In the genomic region with DNA sequence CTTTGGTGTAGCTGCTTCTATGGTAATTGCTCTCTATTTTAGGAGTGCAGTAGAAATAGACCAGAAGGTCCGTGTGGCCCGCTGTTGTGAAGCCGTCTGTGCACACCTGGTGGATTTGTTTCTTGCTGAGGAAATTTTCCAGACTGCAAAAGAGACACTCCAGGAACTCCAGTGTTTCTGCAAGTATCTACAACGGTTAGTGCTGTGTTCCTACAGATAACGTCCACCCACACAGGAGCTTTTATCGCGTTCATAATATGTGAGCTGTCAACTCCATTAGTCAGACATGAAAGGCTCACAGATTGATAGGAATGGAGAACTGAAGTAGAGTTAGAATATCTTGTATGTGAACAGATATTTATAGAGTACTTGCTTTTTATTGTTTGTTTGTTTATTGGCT, we compare ENCODE assay signal across 23 mouse cellular contexts. TPM values are rescaled to one million over a fixed set of nuclear protein-coding genes. Genes with fewer than 3 reads are reported as not detected.
DNase-seq lines count a peak whose midpoint lies in the region; TF ChIP-seq lines count a peak whose summit lies in the region.
"Had no signal": no experiment of that assay in that cellular context is flagged by ENCODE, and none has a peak within 500 bp of the region (broad histone marks: within the 10 kb centered on the region; RNA-seq: fewer than 3 reads in every experiment).

No protein-coding gene starts in this region.

- 47% methylated on average over 7 of the region's 7 CpGs for WGBS in heart, adult 2 months

- no peak overlapping the region for H3K9ac ChIP-seq in heart, adult 2 months (ENCODE audit: low read depth, low read length)
- H3K9ac ChIP-seq: forebrain, embryonic 12.5 days; midbrain, embryonic 12.5 days; neural tube, embryonic 13.5 days had no signal

- TF ChIP-seq CTCF in heart, adult 2 months (IDR thresholded peaks at IDR 0.05), result no peak
- TF ChIP-seq CTCF in layer of hippocampus, adult 2 months (conservative IDR thresholded peaks at IDR 0.05), result no peak

- no peak for TF ChIP-seq POLR2A in heart, adult 2 months (IDR thresholded peaks at IDR 0.05; ENCODE audit: insufficient read depth, low read depth, low read length)

- H3K4me1 ChIP-seq in heart, adult 2 months (ENCODE audit: control insufficient read depth, insufficient read depth, low read length), result no peaks in the 10 kb centered on the region
- H3K4me1 ChIP-seq: forebrain, embryonic 12.5 days; limb, embryonic 10.5 days; midbrain, embryonic 12.5 days; neural tube, embryonic 13.5 days had no signal

- no peaks in the 10 kb centered on the region for H3K36me3 ChIP-seq in heart, adult 2 months (ENCODE audit: control insufficient read depth, insufficient read depth, low read length)

- H3K27me3 ChIP-seq in heart, adult 2 months (ENCODE audit: control insufficient read depth, insufficient read depth, low read length), result no peaks in the 10 kb centered on the region
- H3K27me3 ChIP-seq: forebrain, embryonic 12.5 days; midbrain, embryonic 12.5 days; neural tube, embryonic 13.5 days had no signal

- no peak for TF ChIP-seq EP300 in heart, adult 2 months (IDR thresholded peaks at IDR 0.05; ENCODE audit: insufficient read depth, low read depth, low read length)

- no peak for DNase-seq in heart, adult 2 months
- no peak for DNase-seq in heart, adult 8-10 months (ENCODE audit: low spot score)
- DNase-seq in layer of hippocampus, adult 2 months (ENCODE audit: low spot score in 2 of 2), result peak; percentile 20 to 26
- DNase-seq in layer of hippocampus, adult 9-10 months (ENCODE audit: low spot score), result no peak
- peak; percentile 61 for DNase-seq in brain, adult 2 months (ENCODE audit: low read depth, low spot score)
- peak; percentile 17 to 19 for DNase-seq in layer of hippocampus, adult 8-10 months (ENCODE audit: low spot score in 2 of 2)
- no peak for DNase-seq in kidney, adult 8-10 months
- DNase-seq in adipocyte (ENCODE audit: low spot score), result no peak
- DNase-seq: B cell, adult 2 months; cerebellum, postnatal 36 days; kidney, adult 18-20 months; kidney, postnatal 14 days; lung, postnatal 4 days; right cerebral cortex, postnatal 14 days had no signal

- no peaks in the 10 kb centered on the region for H3K79me2 ChIP-seq in heart, adult 2 months (replicated peaks; ENCODE audit: control insufficient read depth, insufficient read depth, low read length)

- H3K4me3 ChIP-seq in heart, adult 2 months, result no peak overlapping the region
- H3K4me3 ChIP-seq in layer of hippocampus, adult 2 months, result no peak overlapping the region
- H3K4me3 ChIP-seq: forebrain, embryonic 12.5 days; limb, embryonic 10.5 days; midbrain, embryonic 12.5 days; neural tube, embryonic 13.5 days had no signal

- H3K27ac ChIP-seq in heart, adult 2 months, result peak overlapping the region; percentile 36; the same call in 1 of the 2 replicates
- no peak overlapping the region for H3K27ac ChIP-seq in layer of hippocampus, adult 2 months
- H3K27ac ChIP-seq: forebrain, embryonic 12.5 days; hindbrain, postnatal 0 days; limb, embryonic 10.5 days; midbrain, embryonic 12.5 days; neural tube, embryonic 13.5 days had no signal

- intact Hi-C loops in heart, adult 2 months (cut with DNase I), result no loop called here

RNA-seq across cellular contexts. Expression of a gene that starts 27.5 kb away (rescaled TPM):
- 1 to 10 TPM; 3.5 to 3.7 TPM for total RNA-seq in heart, adult 2 months (2021)
- 2.2 and 3.7 TPM in 2 replicates for polyA plus RNA-seq in heart, adult 2 months (2012; rRNA removed)
- total RNA-seq in heart, adult 8-10 months (2022), result 1 to 10 TPM; 2.9 to 4.0 (median 3.7) TPM
- total RNA-seq in layer of hippocampus, adult 2 months (2021), result 1 to 10 TPM; 3.9 to 4.6 TPM
- 1 to 10 TPM; 3.1 to 5.3 (median 4.5) TPM for total RNA-seq in layer of hippocampus, adult 8-10 months (2022)

RNA-seq across cellular contexts. Expression of a gene that starts 27.6 kb away (rescaled TPM):
- 10 to 100 TPM; 21.4 to 24.9 TPM for total RNA-seq in heart, adult 2 months (2021)
- polyA plus RNA-seq in heart, adult 2 months (2012; rRNA removed), result 14.7 and 25.3 TPM in 2 replicates
- 10 to 100 TPM; 23.8 to 28.8 (median 25.4) TPM for total RNA-seq in heart, adult 8-10 months (2022)
- 10 to 100 TPM; 51.2 to 53.7 TPM for total RNA-seq in layer of hippocampus, adult 2 months (2021)
- total RNA-seq in layer of hippocampus, adult 8-10 months (2022), result 10 to 100 TPM; 49.6 to 54.6 (median 54.2) TPM

RNA-seq across cellular contexts. Expression of a gene that starts 35.0 kb away (rescaled TPM):
- 1 to 10 TPM; 6.6 to 7.5 TPM for total RNA-seq in heart, adult 2 months (2021)
- polyA plus RNA-seq in heart, adult 2 months (2012; rRNA removed), result 4.7 and 6.1 TPM in 2 replicates
- 1 to 10 TPM; 4.9 to 9.2 (median 7.7) TPM for total RNA-seq in heart, adult 8-10 months (2022)
- total RNA-seq in layer of hippocampus, adult 2 months (2021), result 10 to 100 TPM; 40.7 to 43.1 TPM
- total RNA-seq in layer of hippocampus, adult 8-10 months (2022), result 10 to 100 TPM; 40.6 to 69.0 (median 51.1) TPM

RNA-seq across cellular contexts. Expression of a gene that starts 47.5 kb away (rescaled TPM):
- total RNA-seq in heart, adult 2 months (2021), result under 1 TPM in 1 of 2 experiments, not detected in 1; 0.20 TPM
- polyA plus RNA-seq in heart, adult 2 months (2012; rRNA removed), result 0.47 and 1.8 TPM in 2 replicates
- under 1 TPM in 3 of 4 experiments, not detected in 1; 0.22 to 0.49 (median 0.25) TPM for total RNA-seq in heart, adult 8-10 months (2022)
- not detected for total RNA-seq in layer of hippocampus, adult 2 months (2021)
- under 1 TPM in 2 of 4 experiments, not detected in 2; 0.21 to 0.25 TPM for total RNA-seq in layer of hippocampus, adult 8-10 months (2022)
- total RNA-seq: adrenal gland, postnatal 4 days; granulocyte monocyte progenitor cell, adult 5-6 weeks; hindbrain, postnatal 0 days; left cerebral cortex, adult 18-20 months had no signal
- polyA plus RNA-seq: forebrain, embryonic 12.5 days; hindbrain, postnatal 0 days; limb, embryonic 10.5 days; liver, embryonic 16.5 days; midbrain, embryonic 12.5 days; neural tube, embryonic 13.5 days had no signal

RNA-seq across cellular contexts. Expression of a gene that starts 53.8 kb away (rescaled TPM):
- 10 to 100 TPM; 42.2 to 56.7 TPM for total RNA-seq in heart, adult 2 months (2021)
- polyA plus RNA-seq in heart, adult 2 months (2012; rRNA removed), result 27.4 and 43.0 TPM in 2 replicates
- total RNA-seq in heart, adult 8-10 months (2022), result 10 to 100 TPM; 46.5 to 61.5 (median 54.6) TPM
- total RNA-seq in layer of hippocampus, adult 2 months (2021), result 10 to 100 TPM; 23.1 TPM
- total RNA-seq in layer of hippocampus, adult 8-10 months (2022), result 10 to 100 TPM; 21.7 to 23.6 (median 23.2) TPM

Comparison
In these comparisons a context has a peak if more than half of its experiments do, and no peak if none do; other contexts are left out.
1. DNase-seq: peak in layer of hippocampus, adult 2 months (2 of 2), brain, adult 2 months (single experiment) and layer of hippocampus, adult 8-10 months (2 of 2); none in heart, adult 2 months (0 of 2), heart, adult 8-10 months (single experiment), layer of hippocampus, adult 9-10 months (single experiment), kidney, adult 8-10 months (0 of 2) and adipocyte (single experiment).
2. RNA of a gene that starts 35.0 kb away (total RNA-seq): 40.6 to 69.0 TPM in layer of hippocampus, adult 8-10 months and 40.7 to 43.1 TPM in layer of hippocampus, adult 2 months; 4.9 to 9.2 TPM in heart, adult 8-10 months and 6.6 to 7.5 TPM in heart, adult 2 months; every median in the first group is over 4 times any median in the second.